Mouse (Mus musculus) cerebellum, adult 2 months (tissue): Measurements from ENCODE around the gene Lrrc15. TPM values are rescaled to one million over a fixed set of nuclear protein-coding genes. Genes with fewer than 3 reads are reported as not detected.
A peak's percentile ranks its signal among the peaks of the same experiment; 100 is the strongest.

Source experiments
- DNase-seq, 2 experiments: peaks; one replicate each; pipeline ENCODE4 v3.0.0; 2021
- H3K27ac ChIP-seq: fragments of 200-500 bp; 2 replicates; pipeline ENCODE4 v1.5.1; 2012; ENCODE audit warnings: low read length, control low read depth, inconsistent platforms; ENCODE audit not compliant: insufficient read depth
- H3K27me3 ChIP-seq: fragments of 200-500 bp; 2 replicates; pipeline ENCODE4 v1.6.1; 2012; ENCODE audit warnings: inconsistent platforms, mild to moderate bottlenecking, low read length, moderate library complexity; ENCODE audit not compliant: control insufficient read depth, insufficient read depth
- H3K4me1 ChIP-seq: fragments of 200-500 bp; 2 replicates; pipeline ENCODE4 v1.6.1; 2011; ENCODE audit warnings: low read length; ENCODE audit not compliant: control insufficient read depth, insufficient read depth
- H3K4me3 ChIP-seq: fragments of 200-500 bp; replicated peaks from 2 replicates; pipeline ENCODE3; 2011; ENCODE audit warnings: mild to moderate bottlenecking, low read depth, low read length, control low read depth; ENCODE audit not compliant: insufficient read depth
- CTCF ChIP-seq: fragments of 200-500 bp; IDR thresholded peaks from 2 replicates; pipeline ENCODE4 v1.5.1; 2011; ENCODE audit warnings: low read depth, mild to moderate bottlenecking, control low read depth, low read length, moderate library complexity, borderline replicate concordance; ENCODE audit not compliant: insufficient read depth
- POLR2A ChIP-seq: fragments of 200-500 bp; IDR thresholded peaks from 2 replicates; pipeline ENCODE4 v1.6.1; 2011; ENCODE audit warnings: low read length, control low read depth, borderline replicate concordance; ENCODE audit not compliant: insufficient read depth
- WGBS: fragments of 180-500 bp; shearing (Covaris S2); methylation state at CpG from one replicate; pipeline ENCODE4 v1.1.7; 2018; 5-methylcytosine and 5-hydroxymethylcytosine counted together
- polyA plus RNA-seq: library from polyadenylated mRNA; depleted of rRNA; stranded (reverse); fragments of >200 nt; gene quantifications from 2 replicates; pipeline ENCODE4 v1.2.3, GENCODE M21; 2012

The Lrrc15 gene
- polyA plus RNA-seq, 1 experiment: not detected

DNA sequence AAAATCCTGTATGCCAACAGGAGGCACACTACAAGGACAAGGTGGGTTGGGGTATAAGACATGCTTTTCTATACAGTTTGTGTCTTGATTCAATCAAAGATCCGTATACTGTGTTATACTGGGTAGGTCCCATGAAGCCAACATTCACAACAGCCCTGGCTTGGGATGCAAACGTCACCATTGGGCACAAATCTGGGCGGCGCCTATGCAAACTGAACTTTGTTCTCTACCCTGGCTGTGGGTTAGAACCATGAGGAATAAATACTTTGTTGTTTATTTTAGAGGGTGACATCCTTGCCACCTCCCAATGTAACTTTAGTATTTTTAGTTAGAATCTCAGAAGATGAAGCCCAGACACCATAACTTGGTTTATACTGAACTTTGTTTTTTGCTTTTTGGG is 29.7 kb downstream of the Lrrc15 start:
- TF ChIP-seq CTCF (no peak), POLR2A (no peak)
- no peak overlapping the region for H3K27ac ChIP-seq

GRCm38 (mm10) chr16:30252003-30252418 is 31.0 kb downstream of the Lrrc15 start:
- 3% methylated on average over 21 of the region's 21 CpGs for WGBS
- H3K27ac ChIP-seq: no peak overlapping the region
- no peak overlapping the region for H3K4me3 ChIP-seq
- DNase-seq: peak; percentile 28 to 37
- H3K4me1 ChIP-seq: no peaks in the 10 kb centered on the region
- no peak for TF ChIP-seq POLR2A
- TF ChIP-seq CTCF: peak; percentile 60
- no peaks in the 10 kb centered on the region; the same call in 1 of the 2 replicates for H3K27me3 ChIP-seq

More for the DNA sequence above, 29.7 kb downstream of the Lrrc15 start:
- whole genome bisulfite sequencing: 95% methylated on average over 4 of the region's 4 CpGs
- no peak overlapping the region for H3K4me3 ChIP-seq
- no peaks in the 10 kb centered on the region for H3K4me1 ChIP-seq
- H3K27me3 ChIP-seq: no peaks in the 10 kb centered on the region; the same call in 1 of the 2 replicates
- no peak for DNase-seq

DNA sequence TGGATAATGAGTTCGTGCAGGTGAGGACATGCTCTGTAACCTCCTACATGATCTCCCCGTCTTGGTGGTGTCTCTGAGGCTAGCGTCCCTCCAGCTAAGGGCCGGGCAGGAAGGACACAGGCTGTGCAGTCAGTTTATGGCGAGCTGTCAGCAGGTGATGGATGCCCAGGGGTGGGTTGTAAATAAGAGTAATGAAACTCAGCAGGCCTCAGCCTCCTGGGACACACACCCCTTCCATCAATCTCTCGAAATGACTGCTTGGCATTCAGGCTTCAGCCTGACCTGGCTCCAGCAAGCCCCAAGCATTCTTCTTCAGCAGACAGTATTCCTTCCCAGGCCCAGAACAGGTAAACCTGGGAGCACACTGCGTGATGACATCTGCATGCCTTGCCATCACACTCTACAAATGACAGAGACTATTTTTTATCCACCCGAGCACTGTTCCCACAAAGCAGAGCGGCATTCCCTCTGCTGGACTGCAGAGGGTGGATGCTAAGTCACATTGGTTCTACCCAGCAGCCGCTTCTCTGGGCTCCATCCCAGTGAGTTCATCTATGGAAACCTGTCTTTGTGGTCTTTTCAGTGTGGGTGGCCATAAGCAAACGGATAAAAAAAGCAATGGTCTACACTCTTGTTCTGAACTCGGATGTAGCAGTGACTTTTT is 38.9 kb downstream of the Lrrc15 start:
- DNase-seq: no peak
- Histone ChIP-seq H3K27ac (no peak overlapping the region), H3K27me3 (no peaks in the 10 kb centered on the region), H3K4me1 (no peaks in the 10 kb centered on the region), H3K4me3 (no peak overlapping the region)
- WGBS: 87% methylated on average over 12 of the region's 12 CpGs
- no peak for TF ChIP-seq CTCF
- TF ChIP-seq POLR2A: no peak

DNA sequence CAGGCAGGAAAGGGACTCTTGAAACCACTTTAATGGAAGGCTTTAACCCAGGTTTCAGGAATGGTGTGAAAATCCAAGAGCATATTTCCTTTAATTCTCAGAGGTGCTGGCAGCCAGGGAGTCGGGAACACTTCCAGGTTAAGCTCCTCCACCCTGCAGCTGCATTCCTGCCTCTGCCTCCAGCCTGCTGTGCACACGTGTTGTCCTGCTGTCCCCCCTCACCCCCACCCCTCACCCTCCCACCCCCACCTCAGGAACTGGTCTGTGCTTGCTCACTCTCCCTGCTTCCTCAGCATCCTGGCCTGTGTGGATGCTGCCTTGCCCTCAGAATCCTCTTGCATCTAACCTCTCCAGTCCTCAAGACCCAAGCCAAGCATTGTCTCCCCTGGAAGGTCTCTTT is 41.4 kb downstream of the Lrrc15 start:
- TF ChIP-seq POLR2A: no peak
- no peak for TF ChIP-seq CTCF
- no peaks in the 10 kb centered on the region for H3K27me3 ChIP-seq
- H3K4me3 ChIP-seq: no peak overlapping the region
- no peak for DNase-seq
- WGBS: 46% methylated on average over 2 of the region's 2 CpGs
- no peak overlapping the region for H3K27ac ChIP-seq
- H3K4me1 ChIP-seq: no peaks in the 10 kb centered on the region

- Histone ChIP-seq H3K4me1 (peaks cover 10% of the 10 kb centered on the region), H3K4me3 (no peak overlapping the region), H3K27me3 (no peaks in the 10 kb centered on the region), H3K27ac (no peak overlapping the region)
- DNase-seq: no peak
- TF ChIP-seq CTCF (no peak), POLR2A (no peak)
- WGBS: 93% methylated on average over 6 of the region's 6 CpGs
Measured at GRCm38 (mm10) chr16:30238791-30239190, 44.3 kb downstream of the Lrrc15 start.

DNA sequence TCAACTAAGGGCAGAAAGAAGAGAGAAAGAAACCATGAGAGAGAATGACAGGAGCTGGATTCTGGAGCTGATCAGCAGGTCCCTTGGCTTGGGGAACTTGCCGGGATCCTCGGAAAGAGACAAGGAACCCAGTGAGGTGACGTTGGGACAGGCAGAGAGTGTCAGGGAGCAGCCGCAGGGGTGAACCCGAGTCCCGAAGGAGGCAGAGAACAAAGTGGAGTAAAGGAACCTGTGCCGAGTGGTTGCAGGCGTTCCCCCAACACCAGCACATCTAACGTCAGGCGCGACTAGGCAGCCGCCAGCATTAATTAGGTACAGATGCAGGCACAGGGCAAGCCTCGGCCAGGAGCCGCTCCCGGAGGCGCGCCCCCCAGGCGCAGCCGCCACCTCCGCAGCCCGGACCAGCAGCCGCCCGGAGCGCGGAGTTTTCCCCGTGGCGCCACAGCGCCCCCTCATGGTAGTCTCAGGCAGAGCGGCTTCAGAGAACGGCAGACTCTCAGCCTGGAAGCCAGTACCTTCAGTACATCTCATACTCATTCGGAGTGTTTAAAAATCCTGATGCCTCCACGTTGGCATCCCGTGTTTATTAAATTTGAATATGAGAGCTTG is 46.9 kb downstream of the Lrrc15 start:
- Histone ChIP-seq H3K4me3 (peak overlapping the region; percentile 59), H3K4me1 (peaks cover 10% of the 10 kb centered on the region), H3K27ac (no peak overlapping the region), H3K27me3 (no peaks in the 10 kb centered on the region)
- peak; percentile 76 to 88 for DNase-seq
- WGBS: 1% methylated on average over 33 of the region's 33 CpGs
- TF ChIP-seq POLR2A: no peak
- TF ChIP-seq CTCF: peak; percentile 89

- DNase-seq: peak in 1 of 2 experiments; percentile 19
- TF ChIP-seq POLR2A (no peak), CTCF (no peak)
Measured at GRCm38 (mm10) chr16:30235577-30235976, 47.5 kb downstream of the Lrrc15 start.

DNA sequence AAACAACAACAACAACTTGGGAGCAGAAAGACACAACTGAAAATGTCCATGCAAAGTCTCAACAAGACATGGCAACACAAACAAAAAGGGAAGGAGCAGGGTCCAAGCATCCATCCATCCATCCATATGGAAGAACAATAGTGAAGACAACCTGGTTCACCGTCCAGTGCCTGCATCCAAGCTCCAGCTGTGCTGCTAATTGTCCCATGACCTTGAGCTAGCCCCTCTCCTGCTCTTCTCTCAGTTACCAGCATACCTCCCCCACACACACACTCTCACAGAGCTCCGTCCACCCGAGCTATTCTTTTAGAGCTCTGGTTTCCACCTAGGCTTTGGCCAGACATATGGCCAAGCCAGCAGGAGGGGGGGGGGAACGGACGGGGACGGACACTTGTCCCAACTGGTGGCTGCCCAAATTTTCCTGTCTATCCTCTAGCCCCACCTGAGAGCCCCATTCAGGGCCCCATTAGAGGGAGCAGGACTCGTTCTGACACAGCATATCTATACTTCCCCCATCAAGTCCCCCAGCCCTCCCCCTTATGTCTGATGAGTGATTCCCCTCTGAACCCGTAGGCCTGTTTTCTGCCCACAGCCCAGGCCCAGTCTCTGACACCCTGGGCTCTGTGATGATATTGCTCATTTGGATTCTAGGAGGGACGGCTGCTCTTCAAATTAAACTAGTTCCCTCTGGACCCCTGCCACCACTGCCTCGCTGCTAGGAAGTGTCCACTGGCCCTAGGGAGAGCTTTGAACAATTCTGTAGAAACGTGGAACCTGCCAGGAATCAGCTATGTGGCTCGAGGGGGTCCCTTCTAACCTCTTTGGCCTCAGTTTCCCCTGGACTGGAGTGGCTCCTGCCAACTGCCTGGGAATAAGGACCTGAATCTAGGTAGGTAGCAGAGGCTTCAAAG is 48.2 kb downstream of the Lrrc15 start:
- no peak overlapping the region for H3K4me3 ChIP-seq
- no peak for TF ChIP-seq CTCF
- TF ChIP-seq POLR2A: no peak
- peak; percentile 19 to 21 for DNase-seq
- no peak overlapping the region for H3K27ac ChIP-seq
- peaks cover 10% of the 10 kb centered on the region for H3K4me1 ChIP-seq
- 26% methylated on average over 12 of the region's 12 CpGs for WGBS
- H3K27me3 ChIP-seq: no peaks in the 10 kb centered on the region

More at GRCm38 (mm10) chr16:30235577-30235976, 47.5 kb downstream of the Lrrc15 start:
- WGBS: 20% methylated on average over 2 of the region's 2 CpGs
- H3K4me1 ChIP-seq: peaks cover 10% of the 10 kb centered on the region
- no peak overlapping the region for H3K27ac ChIP-seq
- no peaks in the 10 kb centered on the region for H3K27me3 ChIP-seq
- no peak overlapping the region for H3K4me3 ChIP-seq
